Mouse (Mus musculus) kidney, adult 2 months (tissue): ENCODE measurements around the gene Adamts14. TPM values are rescaled to one million over a fixed set of nuclear protein-coding genes. Genes with fewer than 3 reads are reported as not detected.

ENCODE experiments used
- DNase-seq: peaks from one replicate; pipeline ENCODE4 v3.0.0; 2021
- H3K27ac ChIP-seq: fragments of 200-500 bp; 2 replicates; pipeline ENCODE4 v1.5.1; 2012; ENCODE audit warnings: low read depth, low read length, control low read depth, inconsistent platforms; ENCODE audit not compliant: insufficient read depth
- H3K27me3 ChIP-seq: fragments of 200-500 bp; replicated peaks from 2 replicates; pipeline ENCODE4 v1.6.1; 2012; ENCODE audit warnings: mild to moderate bottlenecking, moderate library complexity, low read length, inconsistent platforms; ENCODE audit not compliant: control insufficient read depth, insufficient read depth
- H3K36me3 ChIP-seq: fragments of 200-500 bp; 2 replicates; pipeline ENCODE4 v1.6.1; 2012; ENCODE audit warnings: mild to moderate bottlenecking, moderate library complexity, low read length, inconsistent platforms; ENCODE audit not compliant: control insufficient read depth, insufficient read depth
- H3K4me1 ChIP-seq: fragments of 200-500 bp; 2 replicates; pipeline ENCODE4 v1.6.1; 2011; ENCODE audit warnings: low read length; ENCODE audit not compliant: control insufficient read depth, insufficient read depth
- H3K4me3 ChIP-seq: fragments of 200-500 bp; 2 replicates; pipeline ENCODE4 v1.5.1; 2011; ENCODE audit warnings: mild to moderate bottlenecking, low read depth, low read length, control low read depth; ENCODE audit not compliant: insufficient read depth
- CTCF ChIP-seq: fragments of 200-500 bp; conservative IDR thresholded peaks from 2 replicates; pipeline ENCODE4 v1.5.1; 2011; ENCODE audit warnings: low read depth, mild to moderate bottlenecking, control low read depth, low read length, moderate library complexity, mixed read lengths; ENCODE audit not compliant: insufficient read depth, insufficient read length
- POLR2A ChIP-seq: fragments of 200-500 bp; IDR thresholded peaks from one replicate; pipeline ENCODE4 v1.6.1; 2011; ENCODE audit warnings: low read depth, low read length, control low read depth
- WGBS: fragments of 180-500 bp; shearing (Covaris S2); methylation state at CpG from one replicate; pipeline ENCODE4 v1.1.7; 2018; 5-methylcytosine and 5-hydroxymethylcytosine counted together
- polyA plus RNA-seq: library from polyadenylated mRNA; depleted of rRNA; stranded (reverse); fragments of >200 nt; gene quantifications from 2 replicates; pipeline ENCODE4 v1.2.3, GENCODE M21; 2012

The Adamts14 gene
- polyA plus RNA-seq, 1 experiment: 1.3 TPM

DNA sequence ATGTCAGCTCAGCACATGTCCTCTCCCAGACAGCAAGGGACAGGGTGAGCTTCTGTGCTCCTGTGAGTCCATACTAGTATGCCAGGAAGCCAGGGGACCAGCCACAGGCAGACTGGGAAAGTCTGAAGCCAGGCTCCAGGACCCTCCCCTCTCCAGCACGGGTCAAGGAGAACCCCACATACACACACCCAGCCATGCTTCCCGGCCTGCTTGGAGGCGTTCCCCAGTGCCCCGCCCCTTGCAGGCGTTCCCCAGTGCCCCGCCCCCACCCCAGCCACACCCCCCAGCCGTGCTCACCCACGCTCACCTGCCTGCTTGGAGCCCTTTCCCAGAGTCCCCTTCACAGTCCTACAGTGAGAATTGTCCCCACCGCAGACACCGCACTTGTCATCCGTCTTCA, 60.4 kb downstream of the Adamts14 start:
- no peak overlapping the region for H3K27ac ChIP-seq
- no peaks in the 10 kb centered on the region for H3K4me1 ChIP-seq
- H3K4me3 ChIP-seq: no peak overlapping the region
- TF ChIP-seq POLR2A: no peak
- TF ChIP-seq CTCF: no peak
- 19% methylated on average over 11 of the region's 11 CpGs for WGBS
- H3K36me3 ChIP-seq: no peaks in the 10 kb centered on the region
- DNase-seq: no peak
- no peaks in the 10 kb centered on the region for H3K27me3 ChIP-seq

DNA sequence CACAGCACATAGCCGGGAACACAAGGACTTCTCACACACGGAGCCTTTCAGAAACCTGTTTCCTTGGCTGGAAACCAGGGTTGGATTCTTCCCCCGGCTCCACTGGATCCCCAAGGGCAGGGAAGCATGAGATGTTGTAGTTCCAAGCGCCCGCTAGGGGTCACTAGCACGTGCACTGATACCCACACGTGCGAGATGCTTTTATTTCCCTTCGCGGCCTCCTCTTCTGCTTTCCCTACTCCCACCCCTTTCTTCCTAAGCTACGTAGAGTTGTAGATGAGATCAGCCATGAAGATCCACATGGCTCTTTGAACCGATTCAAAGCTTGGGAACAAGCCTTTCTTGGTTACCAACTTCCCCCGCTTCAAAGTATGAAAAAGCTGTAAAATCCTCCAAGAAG, 61.5 kb downstream of the Adamts14 start:
- WGBS: 11% methylated on average over 13 of the region's 13 CpGs

DNA sequence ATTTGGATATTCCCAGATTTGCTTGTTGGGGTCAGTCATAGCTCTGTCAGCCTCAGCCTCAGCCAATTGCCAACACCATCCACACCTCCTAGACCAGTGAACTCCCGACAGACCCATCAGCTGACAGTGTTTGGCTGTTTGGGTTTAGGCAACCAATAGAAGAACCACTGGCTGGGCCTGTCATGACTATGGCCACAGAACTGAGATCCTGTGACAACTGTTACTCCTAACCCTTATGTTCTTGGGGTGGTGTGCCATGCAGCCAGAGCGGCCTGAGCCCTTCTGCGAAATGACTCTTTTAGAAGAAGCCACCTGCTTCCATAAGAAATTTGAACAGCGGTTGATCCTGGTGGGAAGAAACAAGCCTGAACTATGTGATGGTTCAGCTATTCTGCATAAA, 62.1 kb downstream of the Adamts14 start:
- no peak for TF ChIP-seq POLR2A
- TF ChIP-seq CTCF: no peak
- Histone ChIP-seq H3K4me1 (no peaks in the 10 kb centered on the region), H3K4me3 (no peak overlapping the region), H3K36me3 (no peaks in the 10 kb centered on the region), H3K27me3 (no peaks in the 10 kb centered on the region), H3K27ac (no peak overlapping the region)
- 87% methylated on average over 4 of the region's 4 CpGs for WGBS
- DNase-seq: no peak

More for the DNA sequence above, 61.5 kb downstream of the Adamts14 start:
- TF ChIP-seq POLR2A (no peak), CTCF (peak; percentile 64)
- H3K4me1 ChIP-seq: no peaks in the 10 kb centered on the region
- H3K36me3 ChIP-seq: no peaks in the 10 kb centered on the region
- no peaks in the 10 kb centered on the region for H3K27me3 ChIP-seq
- no peak overlapping the region for H3K27ac ChIP-seq
- peak; percentile 45 for DNase-seq
- H3K4me3 ChIP-seq: no peak overlapping the region

GRCm38 (mm10) chr10:61208114-61208684, 65.0 kb downstream of the Adamts14 start:
- TF ChIP-seq CTCF (no peak), POLR2A (no peak)

GRCm38 (mm10) chr10:61203930-61204329, 69.3 kb downstream of the Adamts14 start:
- Histone ChIP-seq H3K27me3 (no peaks in the 10 kb centered on the region), H3K27ac (no peak overlapping the region), H3K4me3 (no peak overlapping the region), H3K4me1 (no peaks in the 10 kb centered on the region), H3K36me3 (no peaks in the 10 kb centered on the region)
- DNase-seq: no peak
- TF ChIP-seq POLR2A (no peak), CTCF (no peak)
- WGBS: 63% methylated on average over 3 of the region's 3 CpGs

More at GRCm38 (mm10) chr10:61208114-61208684, 65.0 kb downstream of the Adamts14 start:
- Histone ChIP-seq H3K4me1 (no peaks in the 10 kb centered on the region), H3K36me3 (no peaks in the 10 kb centered on the region), H3K27me3 (no peaks in the 10 kb centered on the region), H3K4me3 (no peak overlapping the region), H3K27ac (no peak overlapping the region)
- 84% methylated on average over 9 of the region's 9 CpGs for WGBS
- no peak for DNase-seq

DNA sequence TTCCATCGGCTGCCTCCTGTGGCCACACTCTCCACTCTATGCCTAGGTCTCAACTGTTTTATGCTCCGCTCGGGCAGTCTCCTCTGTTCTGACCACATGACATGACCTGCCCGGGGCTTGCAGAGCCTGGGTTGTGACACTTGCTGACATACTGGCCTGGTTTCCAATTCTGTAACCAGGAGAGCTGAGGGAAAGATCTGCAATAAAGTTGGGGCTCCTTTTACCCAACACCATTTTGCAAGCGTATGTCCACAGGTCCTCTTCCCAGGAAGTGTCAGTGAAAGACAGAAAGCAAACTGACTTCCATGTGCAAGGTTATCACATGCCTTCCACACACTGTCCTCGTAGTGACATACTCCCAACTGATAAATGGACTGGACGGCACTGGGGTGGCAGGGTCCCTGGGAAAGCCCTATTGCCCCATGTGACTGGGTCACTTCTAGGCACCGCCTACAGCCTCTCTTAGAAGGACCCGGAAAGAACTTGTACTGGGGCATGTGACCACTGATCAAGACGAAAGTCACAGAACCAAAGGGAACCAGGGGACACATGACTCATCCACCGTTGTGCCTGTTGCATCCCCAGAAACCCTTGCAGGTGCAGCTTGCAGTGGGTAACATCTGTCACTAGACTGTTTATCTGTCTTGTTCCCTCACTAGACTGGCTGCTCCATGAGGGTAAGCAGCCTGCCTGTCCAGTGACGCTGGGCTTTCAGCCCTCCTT, 71.5 kb downstream of the Adamts14 start:
- Histone ChIP-seq H3K4me3 (no peak overlapping the region), H3K36me3 (no peaks in the 10 kb centered on the region), H3K4me1 (no peaks in the 10 kb centered on the region), H3K27me3 (no peaks in the 10 kb centered on the region), H3K27ac (no peak overlapping the region)
- peak; percentile 8 for DNase-seq
- TF ChIP-seq CTCF: no peak
- no peak for TF ChIP-seq POLR2A
- WGBS: 73% methylated on average over 12 of the region's 12 CpGs

DNA sequence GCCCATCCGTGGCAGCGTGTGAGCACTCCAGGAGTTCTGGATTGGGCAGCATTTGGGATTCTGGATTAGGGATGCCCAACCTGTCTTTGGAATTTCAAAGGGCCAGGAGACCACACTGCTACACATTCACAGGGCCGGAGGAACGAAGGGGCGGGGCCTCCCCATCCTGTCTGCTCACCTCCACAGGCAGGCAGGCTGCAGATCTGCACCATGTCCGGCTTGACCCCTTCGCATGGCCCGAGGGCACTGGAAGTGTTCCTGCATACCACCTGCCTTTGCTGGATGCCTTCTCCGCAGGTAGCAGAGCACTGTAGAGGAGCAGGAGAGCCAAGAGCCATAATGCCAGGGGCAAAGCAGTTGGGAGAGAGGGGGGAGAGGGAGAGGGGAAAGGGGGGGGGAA, 72.2 kb downstream of the Adamts14 start:
- Histone ChIP-seq H3K27me3 (no peaks in the 10 kb centered on the region), H3K36me3 (no peaks in the 10 kb centered on the region), H3K4me1 (no peaks in the 10 kb centered on the region), H3K4me3 (no peak overlapping the region), H3K27ac (no peak overlapping the region)
- TF ChIP-seq CTCF (no peak), POLR2A (no peak)
- DNase-seq: no peak
- WGBS: 63% methylated on average over 9 of the region's 9 CpGs
